Mouse (Mus musculus): Measurements from ENCODE around the gene Ckap2l.

- TF ChIP-seq POLR2A (IDR thresholded peaks at IDR 0.05; ENCODE audit: insufficient read depth, low read depth, low read length): no peak
- no peak for TF ChIP-seq EP300 (IDR thresholded peaks at IDR 0.05; ENCODE audit: insufficient read depth, low read depth, low read length)
- TF ChIP-seq CTCF (IDR thresholded peaks at IDR 0.05): no peak
Observed at GRCm38 (mm10) chr2:129246924-129247323, 50.1 kb downstream of the Ckap2l start.

All from heart, adult 2 months (tissue).